ENCODE assay signal across 26 mouse cellular contexts in genomic region chr9:44867664-44868063, GRCm38 (mm10). TPM values are rescaled to one million over a fixed set of nuclear protein-coding genes. Genes with fewer than 3 reads are reported as not detected.
DNase-seq lines count a peak whose midpoint lies in the region; ATAC-seq and TF ChIP-seq lines count a peak whose summit lies in the region.
"Had no signal": no experiment of that assay in that cellular context is flagged by ENCODE, and none has a peak within 500 bp of the region (broad histone marks: within the 10 kb centered on the region; RNA-seq: fewer than 3 reads in every experiment).

No protein-coding gene starts in this region.

- TF ChIP-seq EP300 in CH12.LX (IDR thresholded peaks at IDR 0.05; ENCODE audit: low read length), result no peak
- TF ChIP-seq EP300 in heart, adult 2 months (IDR thresholded peaks at IDR 0.05; ENCODE audit: insufficient read depth, low read depth, low read length), result no peak

- in situ Hi-C loops in CH12.LX (cut with MboI; ENCODE audit: low pct_ligation_motif_present, low pct_unique_long_range_greater_than_20kb, low sequenced_read_pairs), result no loop called here

- 0 out of 2 replicates have a peak overlapping the region, but pooled peaks have one; percentile 29 for H3K27ac ChIP-seq in forebrain, embryonic 15.5 days (replicated peaks)
- H3K27ac ChIP-seq in forebrain, embryonic 14.5 days (ENCODE audit: low read depth, low read length), result no peak overlapping the region
- peak overlapping the region; percentile 6; the same call in 1 of the 2 replicates for H3K27ac ChIP-seq in CH12.LX (ENCODE audit: insufficient read depth, low read depth)
- no peak overlapping the region for H3K27ac ChIP-seq in heart, adult 2 months
- H3K27ac ChIP-seq in hindbrain, embryonic 13.5 days, result no peak overlapping the region
- H3K27ac ChIP-seq: embryonic facial prominence, embryonic 10.5 days; embryonic facial prominence, embryonic 13.5 days; forebrain, embryonic 12.5 days; hindbrain, embryonic 15.5 days had no signal

- peaks cover 15% of the 10 kb centered on the region for H3K36me3 ChIP-seq in forebrain, embryonic 15.5 days
- peaks cover 28% of the 10 kb centered on the region; the same call in 1 of the 2 replicates for H3K36me3 ChIP-seq in forebrain, embryonic 14.5 days (ENCODE audit: control insufficient read depth, insufficient read depth, low read length)
- peaks cover 82% of the 10 kb centered on the region for H3K36me3 ChIP-seq in megakaryocyte, embryonic 14.5 days (replicated peaks; ENCODE audit: low read length)
- H3K36me3 ChIP-seq in CH12.LX (replicated peaks in 1 of 2; ENCODE audit: control insufficient read depth in 1 of 2, insufficient read depth in 1 of 2, low read length in 1 of 2), result peaks cover 35 to 63% of the 10 kb centered on the region in 2 experiments
- peaks cover 36% of the 10 kb centered on the region for H3K36me3 ChIP-seq in heart, adult 2 months (ENCODE audit: control insufficient read depth, insufficient read depth, low read length)
- peaks cover 33% of the 10 kb centered on the region for H3K36me3 ChIP-seq in hindbrain, embryonic 13.5 days
- H3K36me3 ChIP-seq: heart, embryonic 15.5 days had no signal

- DNase-seq in forebrain, embryonic 14.5 days (ENCODE audit: low spot score), result no peak
- no peak for DNase-seq in CH12.LX (ENCODE audit: extremely low read depth)
- no peak for DNase-seq in heart, adult 2 months
- DNase-seq: adrenal gland, postnatal 36 days; cerebellum, adult 18-20 months; cerebellum, adult 9-10 months; cerebellum, postnatal 14 days; embryo, embryonic 11 days; forebrain, postnatal 0 days; heart, adult 11 months; heart, postnatal 36 days; kidney, adult 11 months had no signal

- no peak for TF ChIP-seq CTCF in CH12.LX (conservative IDR thresholded peaks at IDR 0.05 in 1 of 2, IDR thresholded peaks at IDR 0.05 in 1 of 2; ENCODE audit: low read depth in 2 of 2, low read length in 2 of 2)
- no peak for TF ChIP-seq CTCF in heart, adult 2 months (IDR thresholded peaks at IDR 0.05)

- intact Hi-C loops in heart, adult 2 months (cut with DNase I), result loop anchor here (2.0 kb wide), 1 partner anchor 13 kb away; the partner anchor contains the start of gene Kmt2a

- TF ChIP-seq RAD21 in CH12.LX (IDR thresholded peaks at IDR 0.05; ENCODE audit: low read depth, low read length), result no peak

- H3K9ac ChIP-seq in forebrain, embryonic 15.5 days (replicated peaks), result no peak overlapping the region
- no peak overlapping the region for H3K9ac ChIP-seq in forebrain, embryonic 14.5 days (ENCODE audit: low read length)
- no peak overlapping the region for H3K9ac ChIP-seq in CH12.LX (ENCODE audit: insufficient read depth, low read depth)
- H3K9ac ChIP-seq in heart, adult 2 months (ENCODE audit: low read depth, low read length), result no peak overlapping the region
- H3K9ac ChIP-seq in hindbrain, embryonic 13.5 days, result no peak overlapping the region
- H3K9ac ChIP-seq: embryonic facial prominence, embryonic 13.5 days; forebrain, embryonic 12.5 days; forebrain, postnatal 0 days; heart, embryonic 12.5 days; heart, embryonic 15.5 days; hindbrain, embryonic 15.5 days had no signal

- H3K79me2 ChIP-seq in CH12.LX (replicated peaks; ENCODE audit: control insufficient read depth, extremely low read depth, insufficient read depth, poor library complexity, severe bottlenecking), result peaks cover 93% of the 10 kb centered on the region
- H3K79me2 ChIP-seq in heart, adult 2 months (replicated peaks; ENCODE audit: control insufficient read depth, insufficient read depth, low read length), result peaks cover 20% of the 10 kb centered on the region

- no peaks in the 10 kb centered on the region for H3K9me3 ChIP-seq in forebrain, embryonic 15.5 days
- H3K9me3 ChIP-seq in forebrain, embryonic 14.5 days (replicated peaks; ENCODE audit: control insufficient read depth, low read length), result no peaks in the 10 kb centered on the region
- peaks cover 3% of the 10 kb centered on the region for H3K9me3 ChIP-seq in megakaryocyte, embryonic 14.5 days
- H3K9me3 ChIP-seq in CH12.LX (replicated peaks; ENCODE audit: low read length), result no peaks in the 10 kb centered on the region
- no peaks in the 10 kb centered on the region for H3K9me3 ChIP-seq in hindbrain, embryonic 13.5 days
- H3K9me3 ChIP-seq: embryonic facial prominence, embryonic 10.5 days; embryonic facial prominence, embryonic 13.5 days; forebrain, embryonic 12.5 days; G1E; heart, embryonic 12.5 days; heart, embryonic 15.5 days; hindbrain, embryonic 15.5 days had no signal

- ATAC-seq in forebrain, embryonic 15.5 days (replicated peaks), result no peak
- no peak for ATAC-seq in forebrain, embryonic 14.5 days
- no peak for ATAC-seq in megakaryocyte, adult 5-6 weeks (ENCODE audit: poor library complexity, severe bottlenecking)
- 0 out of 2 replicates have a peak, but pooled peaks have one; percentile 17 for ATAC-seq in megakaryocyte progenitor cell, adult 5-6 weeks (replicated peaks; ENCODE audit: poor library complexity)
- no peak for ATAC-seq in hindbrain, embryonic 13.5 days (ENCODE audit: low FRiP score)
- ATAC-seq: forebrain, postnatal 0 days; Patski had no signal

- dilution Hi-C loops in CH12.LX (cut with MboI; ENCODE audit: extremely low pct_ligation_motif_present, extremely low pct_unique_long_range_greater_than_20kb, low sequenced_read_pairs), result no loop called here

- H3K27me3 ChIP-seq in forebrain, embryonic 15.5 days, result no peaks in the 10 kb centered on the region
- H3K27me3 ChIP-seq in forebrain, embryonic 14.5 days (replicated peaks; ENCODE audit: control insufficient read depth, insufficient read depth, low read length), result no peaks in the 10 kb centered on the region
- no peaks in the 10 kb centered on the region for H3K27me3 ChIP-seq in megakaryocyte, embryonic 14.5 days (replicated peaks)
- H3K27me3 ChIP-seq in CH12.LX (replicated peaks), result no peaks in the 10 kb centered on the region
- no peaks in the 10 kb centered on the region for H3K27me3 ChIP-seq in heart, adult 2 months (ENCODE audit: control insufficient read depth, insufficient read depth, low read length)
- no peaks in the 10 kb centered on the region for H3K27me3 ChIP-seq in hindbrain, embryonic 13.5 days
- H3K27me3 ChIP-seq: embryonic facial prominence, embryonic 13.5 days; forebrain, embryonic 12.5 days; heart, embryonic 12.5 days; heart, embryonic 15.5 days; hindbrain, embryonic 15.5 days; Patski had no signal

- 88% methylated on average over 3 of the region's 3 CpGs for WGBS in forebrain, embryonic 15.5 days
- WGBS in forebrain, embryonic 14.5 days, result 86% methylated on average over 3 of the region's 3 CpGs
- 49% methylated on average over 3 of the region's 3 CpGs for WGBS in heart, adult 2 months
- WGBS in hindbrain, embryonic 13.5 days, result 93% methylated on average over 3 of the region's 3 CpGs

- H3K4me2 ChIP-seq in forebrain, embryonic 15.5 days (replicated peaks), result no peak overlapping the region
- H3K4me2 ChIP-seq in forebrain, embryonic 14.5 days (ENCODE audit: low read length), result no peak overlapping the region
- peak overlapping the region; percentile 48 for H3K4me2 ChIP-seq in CH12.LX (ENCODE audit: insufficient read depth, low read depth, poor library complexity, severe bottlenecking)
- no peak overlapping the region for H3K4me2 ChIP-seq in hindbrain, embryonic 13.5 days
- H3K4me2 ChIP-seq: embryonic facial prominence, embryonic 13.5 days; forebrain, embryonic 12.5 days; heart, embryonic 12.5 days; heart, embryonic 15.5 days; hindbrain, embryonic 15.5 days had no signal

- no peak for TF ChIP-seq POLR2A in CH12.LX (IDR thresholded peaks at IDR 0.05; ENCODE audit: low read depth, low read length)
- no peak for TF ChIP-seq POLR2A in heart, adult 2 months (IDR thresholded peaks at IDR 0.05; ENCODE audit: insufficient read depth, low read depth, low read length)

- H3K4me1 ChIP-seq in forebrain, embryonic 15.5 days, result peaks cover 26% of the 10 kb centered on the region
- peaks cover 14% of the 10 kb centered on the region for H3K4me1 ChIP-seq in forebrain, embryonic 14.5 days (ENCODE audit: control insufficient read depth, insufficient read depth, low read length)
- H3K4me1 ChIP-seq in megakaryocyte, embryonic 14.5 days, result peaks cover 84% of the 10 kb centered on the region
- H3K4me1 ChIP-seq in CH12.LX (ENCODE audit: control insufficient read depth in 1 of 2, insufficient read depth in 2 of 2), result peaks cover 37 to 92% of the 10 kb centered on the region in 2 experiments
- H3K4me1 ChIP-seq in heart, adult 2 months (ENCODE audit: control insufficient read depth, insufficient read depth, low read length), result peaks cover 28% of the 10 kb centered on the region
- H3K4me1 ChIP-seq in hindbrain, embryonic 13.5 days (replicated peaks), result peaks cover 51% of the 10 kb centered on the region

- H3K4me3 ChIP-seq in forebrain, embryonic 15.5 days, result no peak overlapping the region
- H3K4me3 ChIP-seq in forebrain, embryonic 14.5 days (ENCODE audit: low read depth, low read length), result no peak overlapping the region
- H3K4me3 ChIP-seq in megakaryocyte, embryonic 14.5 days (replicated peaks), result peak overlapping the region; percentile 71
- H3K4me3 ChIP-seq in CH12.LX (replicated peaks in 1 of 3; ENCODE audit: low read depth in 2 of 3, low read length in 2 of 3, poor library complexity in 1 of 3), result no peak overlapping the region
- H3K4me3 ChIP-seq in heart, adult 2 months, result no peak overlapping the region
- H3K4me3 ChIP-seq in hindbrain, embryonic 13.5 days, result no peak overlapping the region
- H3K4me3 ChIP-seq: embryonic facial prominence, embryonic 10.5 days; embryonic facial prominence, embryonic 13.5 days; erythroblast, embryonic 14.5 days; forebrain, embryonic 12.5 days; heart, embryonic 12.5 days; heart, embryonic 15.5 days; hindbrain, embryonic 15.5 days had no signal

RNA-seq across cellular contexts. Expression of gene Kmt2a, which starts 13.4 kb away (rescaled TPM):
- 30.3 and 31.6 TPM in 2 replicates for polyA plus RNA-seq in forebrain, embryonic 15.5 days (2015; fragmentation: Nextera tagmentation; extraction: Ambion mirVana)
- polyA plus RNA-seq in forebrain, embryonic 14.5 days (2014; fragmentation: Nextera tagmentation; extraction: Ambion mirVana), result 9.6 and 16.0 TPM in 2 replicates
- polyA plus RNA-seq in megakaryocyte, embryonic 14.5 days (2012; ENCODE audit: insufficient read depth, low replicate concordance), result 3.1 and 5.9 TPM in 2 replicates
- total RNA-seq in megakaryocyte, adult 5-6 weeks (2015), result 32.8 and 44.7 TPM in 2 replicates
- total RNA-seq in megakaryocyte, adult 5-6 weeks (2017), result 5.5 and 15.9 TPM in 2 replicates
- total RNA-seq in CH12.LX (2012; rRNA removed) (7.2 and 7.3 TPM in 2 replicates), CH12.LX (2014; rRNA removed) (2.2 and 2.5 TPM in 2 replicates)
- 13.4 and 21.3 TPM in 2 replicates for polyA plus RNA-seq in CH12.LX (2012; ENCODE audit: insufficient read length, low read depth)
- total RNA-seq in megakaryocyte progenitor cell, adult 5-6 weeks (2015), result 49.6 and 61.0 TPM in 2 replicates
- total RNA-seq in megakaryocyte progenitor cell, adult 5-6 weeks (2017), result 7.0 and 11.3 TPM in 2 replicates
- 10 to 100 TPM; 25.7 to 25.9 TPM for total RNA-seq in heart, adult 2 months (2021)
- polyA plus RNA-seq in heart, adult 2 months (2012; rRNA removed), result 11.8 and 12.9 TPM in 2 replicates
- 15.8 and 20.6 TPM in 2 replicates for polyA plus RNA-seq in hindbrain, embryonic 13.5 days (2015; fragmentation: Nextera tagmentation; extraction: Ambion mirVana)

RNA-seq across cellular contexts. Expression of gene Atp5l, which starts 52.9 kb away (rescaled TPM):
- 730 and 763 TPM in 2 replicates for polyA plus RNA-seq in forebrain, embryonic 15.5 days (2015; fragmentation: Nextera tagmentation; extraction: Ambion mirVana)
- 680 and 882 TPM in 2 replicates for polyA plus RNA-seq in forebrain, embryonic 14.5 days (2014; fragmentation: Nextera tagmentation; extraction: Ambion mirVana)
- 26.7 and 39.7 TPM in 2 replicates for polyA plus RNA-seq in megakaryocyte, embryonic 14.5 days (2012; ENCODE audit: insufficient read depth, low replicate concordance)
- total RNA-seq in megakaryocyte, adult 5-6 weeks (2015), result 490 and 523 TPM in 2 replicates
- 117 and 122 TPM in 2 replicates for total RNA-seq in megakaryocyte, adult 5-6 weeks (2017)
- total RNA-seq in CH12.LX (2012; rRNA removed), result 490 and 550 TPM in 2 replicates
- total RNA-seq in CH12.LX (2014; rRNA removed), result 689 and 720 TPM in 2 replicates
- 277 and 311 TPM in 2 replicates for polyA plus RNA-seq in CH12.LX (2012; ENCODE audit: insufficient read length, low read depth)
- total RNA-seq in megakaryocyte progenitor cell, adult 5-6 weeks (2015), result 457 and 602 TPM in 2 replicates
- total RNA-seq in megakaryocyte progenitor cell, adult 5-6 weeks (2017), result 109 and 166 TPM in 2 replicates
- total RNA-seq in heart, adult 2 months (2021), result 1,000 to 10,000 TPM; 1,478 to 1,698 TPM
- polyA plus RNA-seq in heart, adult 2 months (2012; rRNA removed), result 1,092 and 1,784 TPM in 2 replicates
- 795 and 863 TPM in 2 replicates for polyA plus RNA-seq in hindbrain, embryonic 13.5 days (2015; fragmentation: Nextera tagmentation; extraction: Ambion mirVana)

Comparison
In these comparisons a context has a peak if more than half of its experiments do, and no peak if none do; other contexts are left out.
1. H3K27ac ChIP-seq: peak in forebrain, embryonic 15.5 days (single experiment) and CH12.LX (single experiment); none in forebrain, embryonic 14.5 days (single experiment), heart, adult 2 months (single experiment) and hindbrain, embryonic 13.5 days (single experiment).